Mouse (Mus musculus) kidney, adult 2 months (tissue): Measurements from ENCODE around the gene Mgat5b.

Experiments
- CTCF ChIP-seq: fragments of 200-500 bp; conservative IDR thresholded peaks from 2 replicates; pipeline ENCODE4 v1.5.1; 2011; ENCODE audit warnings: low read depth, mild to moderate bottlenecking, control low read depth, low read length, moderate library complexity, mixed read lengths; ENCODE audit not compliant: insufficient read depth, insufficient read length
- POLR2A ChIP-seq: fragments of 200-500 bp; IDR thresholded peaks from one replicate; pipeline ENCODE4 v1.6.1; 2011; ENCODE audit warnings: low read depth, low read length, control low read depth

DNA sequence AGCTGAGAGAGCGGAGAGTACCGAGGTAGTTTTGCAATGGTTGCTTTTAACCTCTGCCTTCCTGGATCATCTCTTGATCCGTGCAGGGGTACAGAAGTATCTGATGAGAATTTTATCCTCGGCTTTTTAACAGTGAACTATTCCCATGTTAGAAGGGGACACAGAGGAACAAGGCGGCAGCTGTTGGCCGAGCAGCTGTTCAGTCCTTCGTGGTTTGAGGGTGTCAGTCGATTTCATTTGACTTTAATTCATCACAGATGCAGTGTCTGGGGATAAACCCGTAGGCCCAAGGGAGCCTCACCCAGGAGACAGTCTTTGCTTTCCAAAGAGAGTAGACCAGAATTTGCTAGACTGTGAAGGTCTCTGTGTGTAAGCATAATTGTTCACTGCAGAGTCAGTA is 47.1 kb upstream of the Mgat5b start:
- TF ChIP-seq POLR2A (no peak), CTCF (no peak)
